Mouse (Mus musculus): ENCODE measurements around the gene Lmbrd1. TPM values are rescaled to one million over a fixed set of nuclear protein-coding genes. Genes with fewer than 3 reads are reported as not detected.

The Lmbrd1 gene
- polyA plus RNA-seq, 1 experiment = 8.5 TPM

GRCm38 (mm10) chr1:24673231-24673630 is 5.2 kb upstream of the Lmbrd1 start:
- 60% methylated on average over 3 of the region's 3 CpGs for WGBS

GRCm38 (mm10) chr1:24677706-24678105 is 724 bp upstream of the Lmbrd1 start:
- WGBS = 35% methylated on average over 9 of the region's 9 CpGs
- TF ChIP-seq POLR2A (IDR thresholded peaks at IDR 0.05; ENCODE audit: low read depth, low read length) (no peak), CTCF (IDR thresholded peaks at IDR 0.05; ENCODE audit: extremely low read depth, insufficient read length, insufficient replicate concordance, low read depth, low read length) (no peak)
- Histone ChIP-seq H3K4me1 (ENCODE audit: control insufficient read depth, insufficient read depth, insufficient read length, low read length) (peaks cover 3% of the 10 kb centered on the region), H3K4me3 (ENCODE audit: low read depth, low read length) (no peak overlapping the region), H3K27me3 (ENCODE audit: control insufficient read depth, insufficient read depth, low read length) (no peaks in the 10 kb centered on the region), H3K36me3 (ENCODE audit: control insufficient read depth, insufficient read depth, low read length) (no peaks in the 10 kb centered on the region), H3K27ac (ENCODE audit: insufficient read depth, low read depth, low read length) (no peak overlapping the region)

More at GRCm38 (mm10) chr1:24673231-24673630, 5.2 kb upstream of the Lmbrd1 start:
- H3K27ac ChIP-seq (ENCODE audit: insufficient read depth, low read depth, low read length) = no peak overlapping the region
- H3K27me3 ChIP-seq (ENCODE audit: control insufficient read depth, insufficient read depth, low read length) = no peaks in the 10 kb centered on the region
- no peaks in the 10 kb centered on the region for H3K4me1 ChIP-seq (ENCODE audit: control insufficient read depth, insufficient read depth, insufficient read length, low read length)
- TF ChIP-seq CTCF (IDR thresholded peaks at IDR 0.05; ENCODE audit: extremely low read depth, insufficient read length, insufficient replicate concordance, low read depth, low read length) (no peak), POLR2A (IDR thresholded peaks at IDR 0.05; ENCODE audit: low read depth, low read length) (no peak)
- H3K4me3 ChIP-seq (ENCODE audit: low read depth, low read length) = no peak overlapping the region
- no peaks in the 10 kb centered on the region for H3K36me3 ChIP-seq (ENCODE audit: control insufficient read depth, insufficient read depth, low read length)

- Histone ChIP-seq H3K27me3 (ENCODE audit: control insufficient read depth, insufficient read depth, low read length) (no peaks in the 10 kb centered on the region), H3K36me3 (ENCODE audit: control insufficient read depth, insufficient read depth, low read length) (no peaks in the 10 kb centered on the region), H3K27ac (ENCODE audit: insufficient read depth, low read depth, low read length) (peak overlapping the region; percentile 79), H3K4me1 (ENCODE audit: control insufficient read depth, insufficient read depth, insufficient read length, low read length) (peaks cover 3% of the 10 kb centered on the region), H3K4me3 (ENCODE audit: low read depth, low read length) (peak overlapping the region; percentile 88)
- no peak for TF ChIP-seq CTCF (IDR thresholded peaks at IDR 0.05; ENCODE audit: extremely low read depth, insufficient read length, insufficient replicate concordance, low read depth, low read length)
- no peak for TF ChIP-seq POLR2A (IDR thresholded peaks at IDR 0.05; ENCODE audit: low read depth, low read length)
- under 1% methylated on average over 12 of the region's 13 CpGs for WGBS
Measured at GRCm38 (mm10) chr1:24679071-24679470, 641 bp downstream of the Lmbrd1 start.

- Histone ChIP-seq H3K4me1 (ENCODE audit: control insufficient read depth, insufficient read depth, insufficient read length, low read length) (peaks cover 3% of the 10 kb centered on the region), H3K4me3 (ENCODE audit: low read depth, low read length) (no peak overlapping the region), H3K27ac (ENCODE audit: insufficient read depth, low read depth, low read length) (no peak overlapping the region), H3K36me3 (ENCODE audit: control insufficient read depth, insufficient read depth, low read length) (peaks cover 4% of the 10 kb centered on the region; the same call in 1 of the 2 replicates), H3K27me3 (ENCODE audit: control insufficient read depth, insufficient read depth, low read length) (no peaks in the 10 kb centered on the region)
- TF ChIP-seq CTCF (IDR thresholded peaks at IDR 0.05; ENCODE audit: extremely low read depth, insufficient read length, insufficient replicate concordance, low read depth, low read length) = no peak
- TF ChIP-seq POLR2A (IDR thresholded peaks at IDR 0.05; ENCODE audit: low read depth, low read length) = no peak
- 93% methylated on average over 3 of the region's 3 CpGs for WGBS
Measured at GRCm38 (mm10) chr1:24680991-24681390, 2.6 kb downstream of the Lmbrd1 start.

- peaks cover 7% of the 10 kb centered on the region; the same call in 1 of the 2 replicates for H3K36me3 ChIP-seq (ENCODE audit: control insufficient read depth, insufficient read depth, low read length)
- H3K27ac ChIP-seq (ENCODE audit: insufficient read depth, low read depth, low read length) = no peak overlapping the region
- H3K27me3 ChIP-seq (ENCODE audit: control insufficient read depth, insufficient read depth, low read length) = no peaks in the 10 kb centered on the region
- no peak overlapping the region for H3K4me3 ChIP-seq (ENCODE audit: low read depth, low read length)
- 36% methylated on average over 3 of the region's 3 CpGs for WGBS
- peaks cover 3% of the 10 kb centered on the region for H3K4me1 ChIP-seq (ENCODE audit: control insufficient read depth, insufficient read depth, insufficient read length, low read length)
- TF ChIP-seq CTCF (IDR thresholded peaks at IDR 0.05; ENCODE audit: extremely low read depth, insufficient read length, insufficient replicate concordance, low read depth, low read length) (no peak), POLR2A (IDR thresholded peaks at IDR 0.05; ENCODE audit: low read depth, low read length) (no peak)
Measured at GRCm38 (mm10) chr1:24681946-24682345, 3.5 kb downstream of the Lmbrd1 start.

- peaks cover 7% of the 10 kb centered on the region; the same call in 1 of the 2 replicates for H3K36me3 ChIP-seq (ENCODE audit: control insufficient read depth, insufficient read depth, low read length)
- H3K4me3 ChIP-seq (ENCODE audit: low read depth, low read length) = no peak overlapping the region
- no peak overlapping the region for H3K27ac ChIP-seq (ENCODE audit: insufficient read depth, low read depth, low read length)
- 85% methylated on average over 1 of the region's 1 CpGs for WGBS
- TF ChIP-seq POLR2A (IDR thresholded peaks at IDR 0.05; ENCODE audit: low read depth, low read length) (no peak), CTCF (IDR thresholded peaks at IDR 0.05; ENCODE audit: extremely low read depth, insufficient read length, insufficient replicate concordance, low read depth, low read length) (no peak)
- H3K27me3 ChIP-seq (ENCODE audit: control insufficient read depth, insufficient read depth, low read length) = no peaks in the 10 kb centered on the region
- H3K4me1 ChIP-seq (ENCODE audit: control insufficient read depth, insufficient read depth, insufficient read length, low read length) = peaks cover 3% of the 10 kb centered on the region
Measured at GRCm38 (mm10) chr1:24683947-24684346, 5.5 kb downstream of the Lmbrd1 start.

- Histone ChIP-seq H3K4me3 (ENCODE audit: low read depth, low read length) (no peak overlapping the region), H3K27me3 (ENCODE audit: control insufficient read depth, insufficient read depth, low read length) (no peaks in the 10 kb centered on the region), H3K36me3 (ENCODE audit: control insufficient read depth, insufficient read depth, low read length) (peaks cover 10% of the 10 kb centered on the region), H3K4me1 (ENCODE audit: control insufficient read depth, insufficient read depth, insufficient read length, low read length) (no peaks in the 10 kb centered on the region; the same call in 1 of the 2 replicates), H3K27ac (ENCODE audit: insufficient read depth, low read depth, low read length) (no peak overlapping the region)
- TF ChIP-seq POLR2A (IDR thresholded peaks at IDR 0.05; ENCODE audit: low read depth, low read length) (no peak), CTCF (IDR thresholded peaks at IDR 0.05; ENCODE audit: extremely low read depth, insufficient read length, insufficient replicate concordance, low read depth, low read length) (no peak)
- WGBS = 94% methylated on average over 7 of the region's 7 CpGs
Measured at GRCm38 (mm10) chr1:24685606-24686005, 7.2 kb downstream of the Lmbrd1 start.

All from small intestine, adult 2 months (tissue).